Mouse (Mus musculus) heart, postnatal 4 days (tissue): ENCODE data around the gene Rbbp9. TPM values are rescaled to one million over a fixed set of nuclear protein-coding genes. Genes with fewer than 3 reads are reported as not detected.
"Not testable (repeated sequence)": the region's sequence is repeated elsewhere in the genome, so short reads cannot be mapped to it uniquely, and the experiment has no call there.

Source experiments
- DNase-seq: peaks from one replicate; pipeline ENCODE4 v3.0.0; 2021
- total RNA-seq, 2 experiments: library from RNA; stranded (reverse); gene quantifications; 2 replicates each; pipeline ENCODE4 v1.2.3; 2021

The Rbbp9 gene
- 10 to 100 TPM; 11.2 to 11.8 TPM for total RNA-seq

GRCm38 (mm10) chr2:144550529-144550928, at the start of gene Rbbp9:
Gene Rbbp9 (minus strand): TSS chr2:144550869.
- DNase-seq = peak; percentile 55

DNA sequence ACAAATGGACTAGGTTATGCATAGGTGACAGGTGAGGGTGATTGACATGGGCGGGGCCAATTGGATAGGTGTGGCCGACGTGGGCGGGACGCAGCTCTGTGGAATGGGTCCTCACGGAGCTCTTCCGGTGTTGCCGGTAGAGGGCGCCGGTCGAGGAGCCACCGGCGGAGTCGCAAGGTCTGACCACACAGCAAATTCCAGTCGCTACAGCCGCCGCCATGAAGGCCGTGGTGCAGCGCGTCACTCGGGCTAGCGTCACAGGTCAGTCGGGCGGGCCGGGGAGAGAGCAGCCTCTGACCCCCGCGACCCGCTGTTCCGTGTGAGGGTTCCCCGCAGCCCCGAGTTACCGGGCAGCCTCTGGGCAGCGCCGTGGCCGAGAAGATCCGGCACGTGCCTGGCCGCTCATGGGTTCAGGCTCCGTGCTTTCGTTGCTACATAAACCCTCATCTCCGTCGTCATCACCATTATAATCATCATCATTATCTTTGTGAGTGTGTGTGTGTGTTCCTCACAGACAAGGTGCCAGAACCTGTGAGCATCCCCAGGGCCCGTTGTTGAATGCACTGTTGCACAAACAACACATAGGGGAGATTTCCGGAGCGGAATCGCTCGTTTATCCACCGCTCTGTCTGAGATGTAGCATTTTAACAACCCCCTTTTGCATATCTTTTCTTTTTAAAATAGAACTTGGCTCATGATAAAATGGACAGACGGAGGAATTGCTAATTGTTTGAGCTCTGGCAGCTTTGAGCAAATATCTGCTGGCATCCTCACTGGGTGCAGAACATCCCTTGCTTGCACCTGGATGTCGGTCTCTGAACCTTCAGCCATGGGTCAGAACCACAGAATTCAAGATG, 49.4 kb upstream of the Rbbp9 start, which contains the start of gene Dtd1:
Gene Dtd1, plus strand, starts transcription at position 67 of the 857 bp plus-strand sequence.
- DNase-seq = peak; percentile 88

DNA sequence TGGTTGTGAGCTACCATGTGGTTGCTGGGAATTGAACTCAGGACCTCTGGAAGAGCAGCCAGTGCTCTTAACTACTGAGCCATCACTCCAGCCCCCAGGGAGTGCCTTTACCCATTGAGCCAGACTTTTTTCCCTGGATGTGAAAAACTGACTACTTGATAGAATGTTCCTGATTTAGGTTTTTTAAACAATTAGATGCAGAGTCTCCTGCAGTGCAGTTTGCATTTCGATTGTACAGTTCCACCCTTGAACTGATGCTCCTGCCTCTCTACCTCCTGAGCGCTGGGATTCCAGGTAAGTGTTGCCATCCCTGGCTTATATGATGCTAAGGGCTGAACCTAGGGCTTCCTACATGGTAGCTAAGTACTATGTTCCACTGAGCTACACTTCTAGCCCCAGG, 47.3 kb upstream of the Rbbp9 start:
- DNase-seq = no peak

GRCm38 (mm10) chr2:144593951-144594651, 43.4 kb upstream of the Rbbp9 start, which contains the start of gene Smim26:
Gene Smim26 (plus strand): TSS chr2:144594054.
- peak; percentile 74 for DNase-seq

DNA sequence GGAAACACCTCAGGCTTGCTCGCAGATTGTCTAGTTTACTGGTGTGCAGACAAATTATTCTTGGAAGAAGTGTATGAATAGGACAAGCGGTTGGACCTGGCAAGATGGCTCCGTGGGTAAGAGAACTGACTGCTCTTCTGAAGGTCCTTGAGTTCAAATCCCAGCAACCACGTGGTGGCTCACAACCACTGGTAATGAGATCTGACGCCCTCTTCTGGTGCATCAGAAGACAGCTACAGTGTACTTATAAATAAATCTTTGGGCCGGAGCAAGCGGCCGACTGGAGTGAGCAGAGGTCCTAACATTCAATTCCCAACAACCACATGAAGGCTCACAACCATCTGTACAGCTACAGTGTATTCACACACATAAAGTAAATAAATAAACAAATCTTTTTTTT, 42.4 kb upstream of the Rbbp9 start:
- not testable (repeated sequence) for DNase-seq

DNA sequence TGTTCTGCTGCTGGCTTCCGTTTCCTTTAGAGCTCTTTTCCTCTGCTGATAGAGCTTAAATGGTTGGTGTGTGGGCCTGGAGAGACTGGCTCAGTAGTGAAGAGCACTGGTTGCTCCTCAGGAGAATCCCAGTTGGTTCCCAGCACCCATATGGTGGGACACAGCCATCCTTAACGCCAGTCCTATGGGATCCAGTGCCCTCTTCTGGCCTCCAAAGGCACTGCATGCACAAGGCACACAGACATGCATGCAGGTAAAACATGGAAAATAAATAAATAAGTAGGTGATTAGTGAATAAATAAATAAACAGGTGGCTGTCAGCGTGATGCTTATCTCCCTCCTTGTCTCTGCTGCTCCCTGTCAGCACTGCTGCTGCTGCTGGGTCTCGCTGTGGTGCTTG, 38.1 kb upstream of the Rbbp9 start:
- DNase-seq = no peak

- DNase-seq = peak; percentile 97
Observed at GRCm38 (mm10) chr2:144555820-144556552, 5.3 kb upstream of the Rbbp9 start, which contains the start of gene Sec23b. Gene Sec23b (plus strand): TSS chr2:144556229.

- DNase-seq = no peak
Observed at GRCm38 (mm10) chr2:144555286-144555819, 4.7 kb upstream of the Rbbp9 start.

DNA sequence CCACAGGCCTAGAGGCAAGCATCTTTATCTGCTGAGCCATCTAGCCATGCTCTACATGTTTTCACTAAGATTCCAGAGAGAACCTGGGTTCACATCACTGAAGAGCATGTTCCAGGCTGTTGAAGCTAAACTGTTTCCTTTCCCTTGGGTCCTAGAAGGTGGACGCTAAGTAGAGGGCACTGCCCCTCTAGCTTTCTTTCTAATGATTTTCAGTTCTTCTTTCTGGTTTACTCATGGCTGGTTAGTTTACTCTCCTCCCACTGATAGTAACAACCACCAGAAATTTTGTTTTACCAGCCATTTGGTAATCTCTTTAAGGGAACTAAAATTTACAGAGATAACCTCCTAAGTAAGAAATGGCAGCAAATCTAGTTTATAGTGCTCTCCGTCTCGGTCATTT, 3.2 kb upstream of the Rbbp9 start:
- no peak for DNase-seq

GRCm38 (mm10) chr2:144547559-144547958, 3.1 kb downstream of the Rbbp9 start:
- no peak for DNase-seq

DNA sequence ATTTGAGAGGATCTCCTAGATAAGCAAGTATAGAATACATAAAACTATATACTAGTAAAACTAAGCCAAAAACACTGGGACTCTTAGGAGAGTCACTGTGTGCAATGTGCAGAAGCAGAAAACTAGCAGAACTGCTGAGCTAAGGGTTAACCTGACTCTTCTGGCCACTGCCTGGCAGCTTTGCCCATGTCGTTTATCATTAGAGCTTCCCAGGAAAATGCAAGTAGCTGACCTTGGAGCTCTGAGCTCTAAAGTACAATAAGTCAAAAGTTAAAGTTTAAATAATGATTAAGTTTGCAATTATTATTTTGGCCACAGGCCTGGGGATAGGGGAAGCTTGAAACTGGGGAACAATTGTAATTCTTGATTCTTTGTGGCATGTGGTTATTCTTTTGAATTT, 5.2 kb downstream of the Rbbp9 start:
- DNase-seq = no peak

- DNase-seq = no peak
Observed at GRCm38 (mm10) chr2:144545061-144545460, 5.6 kb downstream of the Rbbp9 start.

- DNase-seq = peak; percentile 32
Observed at GRCm38 (mm10) chr2:144544630-144545029, 6.0 kb downstream of the Rbbp9 start.

- peak; percentile 11 for DNase-seq
Observed at GRCm38 (mm10) chr2:144543670-144544069, 7.0 kb downstream of the Rbbp9 start.

- DNase-seq = no peak
Observed at GRCm38 (mm10) chr2:144541246-144541645, 9.4 kb downstream of the Rbbp9 start.

DNA sequence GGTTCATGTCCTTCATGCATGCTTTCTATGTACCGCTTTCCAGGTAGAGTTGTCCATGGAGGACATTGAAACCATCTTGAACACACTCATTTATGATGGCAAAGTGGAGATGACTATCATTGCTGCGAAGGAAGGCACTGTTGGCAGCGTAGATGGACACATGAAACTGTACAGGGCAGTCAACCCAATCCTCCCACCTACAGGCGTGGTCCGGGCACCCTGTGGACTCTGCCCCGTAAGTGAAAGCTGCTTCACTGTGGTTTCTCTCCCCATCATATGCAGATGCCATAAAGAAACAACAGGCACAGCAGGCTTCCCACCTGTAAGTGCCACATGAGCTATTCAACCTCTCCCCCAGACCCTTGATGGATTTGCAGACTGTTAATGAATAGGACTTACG, 13.5 kb downstream of the Rbbp9 start:
- DNase-seq = no peak

DNA sequence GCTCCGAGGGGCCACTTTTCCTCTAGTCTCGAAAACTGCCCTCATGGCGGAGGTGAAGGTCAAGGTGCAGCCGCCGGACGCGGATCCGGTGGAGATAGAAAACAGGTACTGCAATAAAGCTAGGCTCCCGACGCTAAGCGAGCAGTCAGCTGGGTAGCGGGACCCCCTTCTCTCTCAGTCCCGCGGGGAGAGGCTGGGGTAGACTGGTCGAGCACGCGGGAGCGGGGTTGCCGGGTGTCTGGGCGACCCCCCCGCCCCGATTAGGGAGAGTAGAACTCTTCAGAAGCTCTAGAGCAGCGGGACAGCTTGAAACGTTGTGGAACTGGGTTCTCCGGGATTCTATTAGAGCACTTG, 22.9 kb downstream of the Rbbp9 start:
- DNase-seq = no peak

- DNase-seq = peak; percentile 95
Observed at GRCm38 (mm10) chr2:144526981-144527820, 23.5 kb downstream of the Rbbp9 start, which contains the start of the genes Dzank1 and Polr3f. Gene Dzank1 (minus strand): TSS chr2:144527414. Gene Polr3f (plus strand): TSS chr2:144527718.

DNA sequence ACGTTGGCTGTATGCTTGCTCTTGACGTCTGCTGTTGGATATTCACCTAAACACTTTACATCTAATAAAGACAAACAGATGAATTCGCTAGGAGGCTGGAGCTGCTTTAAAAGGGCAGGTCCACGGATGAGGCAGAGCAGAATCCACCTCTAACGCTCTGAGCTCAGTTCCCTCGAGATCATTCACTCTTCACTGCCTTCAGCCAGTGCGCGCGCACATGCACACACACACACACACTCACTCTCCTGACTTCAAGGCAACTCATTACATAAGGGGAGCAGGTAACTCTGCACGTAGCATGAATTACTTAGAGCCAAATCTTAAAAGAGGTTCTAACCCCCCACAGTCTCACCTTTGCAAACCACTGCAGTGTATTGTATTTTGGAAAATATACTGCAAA, 24.8 kb downstream of the Rbbp9 start:
- DNase-seq = no peak

DNA sequence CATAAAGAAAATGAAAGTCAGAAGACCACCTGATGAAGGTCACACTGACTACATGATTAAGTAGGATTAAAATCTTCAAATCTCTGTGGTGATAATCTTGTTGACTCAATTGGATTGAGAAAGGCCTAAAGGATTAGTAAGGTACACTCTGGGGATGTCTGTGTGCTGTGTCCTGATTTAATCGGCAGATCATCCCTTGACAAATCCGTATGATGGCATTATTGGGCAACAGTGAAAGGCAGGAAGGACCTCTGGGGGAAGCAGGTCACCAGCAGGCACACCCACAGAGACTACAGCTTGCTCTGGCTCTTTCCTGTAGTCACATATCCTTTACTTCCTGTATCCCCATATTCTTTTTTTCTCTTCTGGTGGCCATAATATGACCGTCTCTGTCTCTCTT, 30.9 kb downstream of the Rbbp9 start:
- DNase-seq = no peak

DNA sequence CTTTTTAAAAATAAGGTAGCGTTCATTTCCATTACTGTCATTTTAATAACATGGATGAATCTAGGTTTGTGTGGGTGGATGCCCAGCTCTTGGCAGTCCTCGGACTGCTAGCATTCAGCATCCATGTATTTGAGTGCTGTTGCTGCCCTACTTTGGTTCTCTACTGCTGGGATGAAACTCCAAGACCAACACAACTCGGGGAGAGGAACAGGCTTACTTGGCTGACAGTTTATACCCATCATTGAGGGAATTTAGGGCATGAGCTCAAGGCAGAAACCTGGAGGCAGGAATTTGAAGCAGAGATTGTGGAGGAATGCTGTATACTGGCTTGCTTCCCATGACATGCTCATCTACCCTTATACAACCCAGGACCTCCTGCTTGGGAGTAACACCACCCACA, 36.0 kb downstream of the Rbbp9 start:
- DNase-seq = no peak

- no peak for DNase-seq
Observed at GRCm38 (mm10) chr2:144502134-144502533, 48.5 kb downstream of the Rbbp9 start.
